Mouse (Mus musculus) intestine, embryonic 14.5 days (tissue): ENCODE results near the gene Zc3h12d. TPM values are rescaled to one million over a fixed set of nuclear protein-coding genes. Genes with fewer than 3 reads are reported as not detected.
A peak's percentile ranks its signal among the peaks of the same experiment; 100 is the strongest.
"Not testable (repeated sequence)": the region's sequence is repeated elsewhere in the genome, so short reads cannot be mapped to it uniquely, and the experiment has no call there.

Experiments
- ATAC-seq: fragments of 200-750 bp; cut with Nextera tagmentation; replicated peaks from 2 replicates; pipeline ENCODE4 v1.8.0; 2017; ENCODE audit warnings: low read depth, moderate number of reproducible peaks, moderate TSS enrichment, moderate library complexity; ENCODE audit not compliant: low FRiP score, low TSS enrichment
- DNase-seq: peaks from one replicate; pipeline ENCODE4 v3.0.0-alpha.2; 2018; ENCODE audit warnings: low spot score
- H3K27ac ChIP-seq: fragments of 300-500 bp; sonication (generic); 2 replicates; pipeline ENCODE4 v1.5.1; 2014; ENCODE audit warnings: low read depth, mild to moderate bottlenecking, control low read depth
- H3K27me3 ChIP-seq: fragments of 300-500 bp; sonication (generic); replicated peaks from 2 replicates; pipeline ENCODE4 v1.6.1; 2014; ENCODE audit warnings: low read length, control low read depth; ENCODE audit not compliant: control insufficient read depth, insufficient read depth
- H3K36me3 ChIP-seq: fragments of 300-500 bp; sonication (generic); 2 replicates; pipeline ENCODE4 v1.6.1; 2014; ENCODE audit warnings: low read length, control low read depth; ENCODE audit not compliant: control insufficient read depth, insufficient read depth
- H3K4me1 ChIP-seq: fragments of 300-500 bp; sonication (generic); replicated peaks from 2 replicates; pipeline ENCODE4 v1.6.1; 2014; ENCODE audit warnings: low read length, control low read depth, mixed read lengths; ENCODE audit not compliant: control insufficient read depth, insufficient read depth
- H3K4me2 ChIP-seq: fragments of 300-500 bp; sonication (generic); 2 replicates; pipeline ENCODE4 v1.6.1; 2014; ENCODE audit warnings: low read length
- H3K4me3 ChIP-seq: fragments of 300-500 bp; sonication (generic); 2 replicates; pipeline ENCODE4 v1.5.1; 2014; ENCODE audit warnings: low read depth, low read length, control low read depth, mixed read lengths
- H3K9ac ChIP-seq: fragments of 300-500 bp; sonication (generic); 2 replicates; pipeline ENCODE4 v1.6.1; 2014; ENCODE audit warnings: mild to moderate bottlenecking, low read length
- H3K9me3 ChIP-seq: fragments of 300-500 bp; sonication (generic); 2 replicates; pipeline ENCODE4 v1.6.1; 2016; ENCODE audit warnings: low read length, control low read depth; ENCODE audit not compliant: control insufficient read depth
- WGBS: fragments of 180-500 bp; shearing (Covaris S2); extraction: QIAGEN DNeasy Blood & Tissue Kit; methylation state at CpG from one replicate; pipeline ENCODE4 v1.1.7; 2014; 5-methylcytosine and 5-hydroxymethylcytosine counted together
- polyA plus RNA-seq: library from polyadenylated mRNA; unstranded; fragments of >200 nt; fragmentation: Nextera tagmentation; extraction: Ambion mirVana; gene quantifications from 2 replicates; pipeline ENCODE4 v1.2.1, GENCODE M21; 2014

Gene Zc3h12d
- polyA plus RNA-seq, 1 experiment from 2014 or later, result 0.23 TPM

DNA sequence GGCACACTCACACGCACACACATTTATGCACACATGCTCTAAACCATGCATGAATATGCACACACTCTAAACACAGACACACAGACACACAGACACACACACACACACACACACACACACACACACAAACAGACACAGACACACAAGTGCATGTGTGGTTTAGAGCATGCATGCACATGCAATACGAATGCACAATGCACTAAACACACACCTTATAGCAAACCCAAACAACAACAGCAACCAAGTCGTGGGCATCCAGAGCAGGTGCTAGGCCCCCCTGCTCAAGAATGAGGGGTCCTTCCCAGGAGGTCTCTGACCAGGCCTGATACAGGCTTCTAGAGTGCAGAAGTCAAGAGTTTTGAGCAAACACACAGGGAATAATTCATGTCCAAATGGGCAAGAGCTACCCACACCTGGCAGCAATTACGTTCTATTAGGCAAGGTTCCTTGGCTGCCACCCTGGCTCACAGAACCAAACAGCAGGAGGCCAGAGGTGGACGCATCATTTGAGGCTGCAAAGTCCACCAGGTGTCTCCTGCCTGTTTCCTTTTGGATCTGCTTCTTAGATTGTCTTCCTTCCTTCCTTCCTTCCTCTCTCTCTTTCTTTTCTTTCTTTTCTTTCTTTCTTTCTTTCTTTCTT is 39.2 kb downstream of the Zc3h12d start:
- Histone ChIP-seq H3K4me2 (no peak overlapping the region), H3K4me3 (no peak overlapping the region), H3K27me3 (peaks cover 24% of the 10 kb centered on the region), H3K9ac (no peak overlapping the region), H3K9me3 (no peaks in the 10 kb centered on the region), H3K27ac (no peak overlapping the region), H3K36me3 (no peaks in the 10 kb centered on the region), H3K4me1 (peaks cover 5% of the 10 kb centered on the region; the same call in 1 of the 2 replicates)
- WGBS, result 85% methylated on average over 5 of the region's 5 CpGs
- no peak for ATAC-seq
- no peak for DNase-seq

DNA sequence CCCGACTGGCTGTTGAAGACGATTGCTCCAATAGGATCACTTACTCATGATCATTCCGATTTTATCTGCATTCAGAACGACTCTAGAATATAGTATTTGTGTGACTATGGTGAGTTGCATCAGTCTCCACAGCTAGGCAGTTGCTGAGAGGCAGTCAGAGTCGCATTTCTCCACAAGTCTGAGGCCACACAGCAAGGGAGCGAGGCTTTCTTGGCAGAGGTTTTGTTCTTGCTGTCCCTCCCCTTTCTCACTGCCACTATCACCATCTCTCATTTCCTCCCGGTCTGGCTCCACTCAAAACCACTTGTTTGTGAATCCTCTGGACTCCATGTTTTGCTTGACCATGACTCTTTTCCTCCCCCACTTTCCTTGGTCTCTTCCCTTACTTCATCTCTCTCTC is 41.9 kb downstream of the Zc3h12d start:
- no peak overlapping the region for H3K4me3 ChIP-seq
- no peaks in the 10 kb centered on the region for H3K4me1 ChIP-seq
- no peaks in the 10 kb centered on the region for H3K36me3 ChIP-seq
- WGBS, result 77% methylated on average over 7 of the region's 7 CpGs
- no peaks in the 10 kb centered on the region for H3K9me3 ChIP-seq
- H3K9ac ChIP-seq, result no peak overlapping the region
- DNase-seq (no peak), ATAC-seq (no peak)
- no peak overlapping the region for H3K27ac ChIP-seq
- H3K4me2 ChIP-seq, result no peak overlapping the region
- no peaks in the 10 kb centered on the region for H3K27me3 ChIP-seq

DNA sequence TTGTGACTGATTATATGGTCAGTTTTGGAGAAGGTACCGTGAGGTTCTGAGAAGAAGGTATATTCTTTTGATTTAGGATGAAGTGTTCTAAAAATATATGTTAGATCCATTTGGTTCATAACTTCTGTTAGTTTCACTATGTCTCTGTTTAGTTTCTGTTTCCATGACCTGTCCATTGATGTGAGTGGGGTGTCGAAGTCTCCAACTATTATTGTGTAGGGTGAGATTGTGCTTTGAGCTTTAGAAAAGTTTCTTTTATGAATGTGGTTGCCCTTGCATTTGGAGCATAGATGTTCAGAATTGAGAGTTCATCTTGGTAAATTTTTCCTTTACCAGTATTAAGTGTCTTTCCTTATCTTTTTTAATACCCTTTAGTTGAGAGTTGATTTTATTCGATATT is 48.0 kb downstream of the Zc3h12d start:
- ATAC-seq, H3K9ac ChIP-seq, DNase-seq, H3K27me3 ChIP-seq, H3K4me3 ChIP-seq, H3K27ac ChIP-seq, H3K36me3 ChIP-seq, H3K9me3 ChIP-seq, H3K4me2 ChIP-seq, H3K4me1 ChIP-seq: not testable (repeated sequence)
- WGBS, result 90% methylated on average over 3 of the region's 3 CpGs

DNA sequence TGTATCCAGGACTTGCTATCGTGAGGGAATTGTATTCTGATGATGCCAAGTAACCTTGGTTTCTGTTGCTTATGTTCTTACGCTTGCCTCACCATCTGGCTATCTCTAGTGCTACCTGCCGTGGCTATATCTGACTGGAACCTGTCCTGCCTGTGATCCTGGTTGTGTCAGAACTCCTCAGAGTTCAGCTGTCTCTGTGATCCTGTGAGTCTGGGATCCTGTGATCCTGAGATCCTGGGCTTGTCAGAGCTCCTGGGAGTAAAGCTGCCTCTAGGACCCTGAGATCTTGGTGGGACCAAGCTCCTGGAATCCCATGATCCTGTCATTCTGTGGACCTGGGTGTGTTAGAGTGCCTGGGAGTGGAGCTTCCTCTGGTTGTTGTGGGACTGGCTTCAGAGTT is 49.7 kb downstream of the Zc3h12d start:
- Histone ChIP-seq H3K4me2 (no peak overlapping the region), H3K4me1 (no peaks in the 10 kb centered on the region), H3K27ac (no peak overlapping the region), H3K4me3 (no peak overlapping the region), H3K9me3 (no peaks in the 10 kb centered on the region), H3K9ac (no peak overlapping the region), H3K27me3 (no peaks in the 10 kb centered on the region), H3K36me3 (no peaks in the 10 kb centered on the region)
- ATAC-seq (no peak), DNase-seq (peak; percentile 24)
- 88% methylated on average over 3 of the region's 3 CpGs for WGBS

DNA sequence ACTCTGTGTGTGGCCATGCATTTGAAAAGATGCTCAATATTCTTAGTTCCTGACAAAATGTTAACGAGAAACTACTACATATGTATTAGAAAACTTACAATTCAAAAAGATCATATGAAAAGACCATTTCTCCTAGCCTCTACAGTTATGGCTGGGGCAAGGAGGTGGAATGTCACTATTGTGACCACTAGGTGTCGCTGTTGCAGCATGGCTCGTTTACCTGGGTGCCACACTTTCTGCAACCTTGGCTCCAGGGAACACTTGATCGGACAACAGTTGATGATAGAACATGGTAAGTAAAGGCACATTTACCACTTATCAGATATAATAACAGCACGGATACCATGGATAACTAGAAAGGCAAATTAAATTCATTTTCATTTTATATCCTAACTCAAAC is 51.3 kb downstream of the Zc3h12d start:
- WGBS, result 9% methylated on average over 5 of the region's 5 CpGs
- Histone ChIP-seq H3K9me3 (no peaks in the 10 kb centered on the region), H3K4me3 (no peak overlapping the region), H3K4me1 (no peaks in the 10 kb centered on the region), H3K9ac (no peak overlapping the region), H3K27me3 (no peaks in the 10 kb centered on the region), H3K4me2 (no peak overlapping the region), H3K36me3 (no peaks in the 10 kb centered on the region), H3K27ac (no peak overlapping the region)
- ATAC-seq (peak; percentile 76; the same call in 1 of the 2 replicates), DNase-seq (peak; percentile 81)

DNA sequence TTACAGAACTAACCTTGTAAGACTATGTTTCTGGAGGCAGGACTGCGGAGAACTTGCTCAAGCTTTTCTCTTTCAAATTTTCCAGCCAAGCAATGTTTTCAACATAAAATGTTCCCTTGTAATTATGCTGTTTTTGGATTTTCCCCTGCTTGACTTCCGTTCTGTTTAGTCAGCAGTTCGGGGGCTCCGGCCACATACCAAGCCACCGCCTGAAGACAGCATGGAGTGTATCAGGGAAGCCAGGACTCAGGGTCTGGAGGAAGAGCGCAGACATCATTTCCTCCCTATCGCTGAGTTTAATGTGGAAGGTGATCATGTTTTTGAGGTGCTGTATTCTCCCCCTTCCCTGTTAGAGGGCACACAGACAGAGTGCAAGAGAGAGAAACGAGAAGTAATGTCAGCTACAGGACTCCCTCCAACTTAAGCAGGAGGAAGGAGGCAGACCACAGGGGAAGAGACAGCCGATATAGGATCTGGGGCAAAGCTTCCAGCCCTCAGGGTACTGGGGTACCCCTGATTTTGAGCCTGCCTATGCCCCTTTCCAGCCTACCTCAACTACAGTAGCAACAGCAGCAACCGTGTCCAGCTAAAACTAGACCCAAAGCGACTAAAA is 56.1 kb downstream of the Zc3h12d start:
- Histone ChIP-seq H3K4me3 (no peak overlapping the region), H3K4me1 (no peaks in the 10 kb centered on the region), H3K9me3 (no peaks in the 10 kb centered on the region), H3K9ac (no peak overlapping the region), H3K4me2 (no peak overlapping the region), H3K27me3 (no peaks in the 10 kb centered on the region), H3K36me3 (no peaks in the 10 kb centered on the region), H3K27ac (no peak overlapping the region)
- ATAC-seq (no peak), DNase-seq (no peak)
- WGBS, result 84% methylated on average over 11 of the region's 11 CpGs

DNA sequence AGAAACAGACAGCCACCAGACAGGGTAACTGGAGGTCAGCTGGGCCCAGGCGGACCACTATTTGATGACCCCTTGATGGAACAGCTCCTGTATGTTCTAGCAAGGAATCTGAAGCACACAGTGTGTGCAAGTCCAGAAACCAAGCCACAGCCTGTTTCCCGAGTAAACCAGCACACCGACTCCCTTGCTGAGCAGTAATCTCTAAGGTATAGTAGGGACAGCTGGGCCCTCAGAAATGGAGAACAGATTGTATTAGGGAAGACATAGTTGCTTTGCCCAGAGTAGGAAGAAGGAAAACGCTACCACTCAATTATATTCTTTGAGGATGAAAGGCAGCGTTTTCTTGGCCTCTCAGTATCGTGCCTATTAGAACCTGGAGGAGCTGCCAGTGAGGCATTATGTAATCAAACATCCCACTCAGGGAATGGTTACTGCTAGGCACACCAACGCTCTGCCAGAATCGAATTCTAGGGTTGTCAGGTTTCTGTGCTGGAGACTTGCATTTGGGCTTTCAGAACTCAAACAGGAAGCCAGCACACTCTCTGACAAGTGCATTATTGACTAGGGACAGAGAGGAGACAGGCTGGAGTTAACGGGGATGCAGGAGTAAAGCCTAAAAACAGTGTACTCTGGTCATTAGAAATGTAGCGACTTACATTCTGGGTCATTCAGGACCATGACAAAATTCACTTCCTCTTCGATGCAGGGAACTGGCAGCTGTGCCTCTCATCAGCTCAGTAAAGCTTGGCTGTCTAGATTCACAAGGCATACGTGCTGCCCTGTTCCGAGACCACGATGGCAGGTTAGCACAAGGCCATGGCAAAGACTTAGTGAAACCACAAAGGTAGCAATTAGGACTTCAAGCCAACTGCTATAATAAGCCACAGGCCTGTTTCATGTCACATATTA is 68.7 kb downstream of the Zc3h12d start:
- DNase-seq (no peak), ATAC-seq (no peak)
- peaks cover 38% of the 10 kb centered on the region for H3K36me3 ChIP-seq
- no peaks in the 10 kb centered on the region for H3K9me3 ChIP-seq
- 89% methylated on average over 14 of the region's 14 CpGs for WGBS
- no peak overlapping the region for H3K4me2 ChIP-seq
- H3K9ac ChIP-seq, result no peak overlapping the region
- H3K27me3 ChIP-seq, result no peaks in the 10 kb centered on the region
- no peak overlapping the region for H3K27ac ChIP-seq
- no peaks in the 10 kb centered on the region for H3K4me1 ChIP-seq
- H3K4me3 ChIP-seq, result no peak overlapping the region

DNA sequence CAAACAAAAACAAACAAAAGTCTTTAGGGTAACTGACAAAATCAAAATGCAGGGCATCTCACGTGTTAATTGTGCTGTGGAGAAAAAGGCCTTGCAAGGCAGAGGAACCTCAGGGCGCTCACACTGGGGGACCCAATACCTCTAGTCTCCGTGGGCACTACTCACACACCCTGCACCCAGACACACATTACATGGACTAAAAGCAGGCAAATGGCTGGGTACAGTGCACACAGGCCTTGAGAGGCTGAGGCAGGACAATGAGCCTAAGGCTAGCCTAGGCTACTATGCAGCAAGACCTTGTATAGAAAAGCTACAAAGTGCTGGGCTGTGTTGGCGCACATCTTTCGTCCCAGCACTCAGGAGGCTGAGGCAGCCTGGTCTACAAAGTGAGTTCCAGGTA is 71.9 kb downstream of the Zc3h12d start:
- no peaks in the 10 kb centered on the region for H3K9me3 ChIP-seq
- H3K9ac ChIP-seq, result no peak overlapping the region
- H3K36me3 ChIP-seq, result peaks cover 64% of the 10 kb centered on the region
- no peak overlapping the region for H3K4me3 ChIP-seq
- no peaks in the 10 kb centered on the region for H3K4me1 ChIP-seq
- WGBS, result 95% methylated on average over 5 of the region's 5 CpGs
- DNase-seq (no peak), ATAC-seq (no peak; the same call in 1 of the 2 replicates)
- H3K27ac ChIP-seq, result no peak overlapping the region
- H3K27me3 ChIP-seq, result no peaks in the 10 kb centered on the region
- no peak overlapping the region for H3K4me2 ChIP-seq
